In genomic region chr1:30144997-30145396, GRCm38 (mm10) we compare ENCODE assay signal across 9 mouse cellular contexts.
DNase-seq lines count a peak whose midpoint lies in the region; ATAC-seq lines count a peak whose summit lies in the region.
"Had no signal": no experiment of that assay in that cellular context is flagged by ENCODE, and none has a peak within 500 bp of the region (broad histone marks: within the 10 kb centered on the region; RNA-seq: fewer than 3 reads in every experiment).

No protein-coding gene starts in this region.

- H3K9ac ChIP-seq in hindbrain, embryonic 16.5 days (ENCODE audit: low read depth, low read length): no peak overlapping the region
- H3K9ac ChIP-seq: neural tube, embryonic 13.5 days had no signal

- H3K4me1 ChIP-seq in hindbrain, embryonic 16.5 days (ENCODE audit: control insufficient read depth, insufficient read depth, low read depth, low read length): no peaks in the 10 kb centered on the region
- H3K4me1 ChIP-seq: neural tube, embryonic 13.5 days had no signal

- WGBS in hindbrain, embryonic 16.5 days: 82% methylated on average over 4 of the region's 4 CpGs

- no peaks in the 10 kb centered on the region for H3K36me3 ChIP-seq in hindbrain, embryonic 16.5 days (ENCODE audit: control insufficient read depth, insufficient read depth, low read length)
- H3K36me3 ChIP-seq: neural tube, embryonic 13.5 days had no signal

- no peak overlapping the region for H3K4me2 ChIP-seq in hindbrain, embryonic 16.5 days (ENCODE audit: low read length)
- H3K4me2 ChIP-seq: neural tube, embryonic 13.5 days had no signal

- ATAC-seq in hindbrain, embryonic 16.5 days: peak; percentile 88

- DNase-seq in heart, postnatal 4 days: peak; percentile 6
- no peak for DNase-seq in heart, adult 11 months
- peak; percentile 75 for DNase-seq in brain, embryonic 18.5 days (ENCODE audit: low read depth, low spot score)
- DNase-seq in left cerebral cortex, postnatal 25 days (ENCODE audit: low spot score in 2 of 2): peak; percentile 69 to 81
- DNase-seq in testis, postnatal 10 days (ENCODE audit: low spot score): no peak
- DNase-seq in thymus, adult 18-20 months: no peak
- DNase-seq in T-cell, adult 2 months (ENCODE audit: low spot score): no peak

- no peak overlapping the region for H3K27ac ChIP-seq in hindbrain, embryonic 16.5 days (ENCODE audit: low read depth, low read length)
- H3K27ac ChIP-seq: neural tube, embryonic 13.5 days had no signal

- H3K9me3 ChIP-seq in hindbrain, embryonic 16.5 days (ENCODE audit: control insufficient read depth, low read length): no peaks in the 10 kb centered on the region
- H3K9me3 ChIP-seq: neural tube, embryonic 13.5 days had no signal

- H3K27me3 ChIP-seq in hindbrain, embryonic 16.5 days (replicated peaks; ENCODE audit: control insufficient read depth, insufficient read depth, low read length): no peaks in the 10 kb centered on the region
- H3K27me3 ChIP-seq: neural tube, embryonic 13.5 days had no signal

- intact Hi-C loops in left cerebral cortex, postnatal 25 days (cut with DNase I): no loop called here

- no peak overlapping the region for H3K4me3 ChIP-seq in hindbrain, embryonic 16.5 days (ENCODE audit: low read length)
- H3K4me3 ChIP-seq: neural tube, embryonic 13.5 days had no signal

Comparison
In these comparisons a context has a peak if more than half of its experiments do, and no peak if none do; other contexts are left out.
1. DNase-seq: peak in heart, postnatal 4 days (single experiment), brain, embryonic 18.5 days (single experiment) and left cerebral cortex, postnatal 25 days (2 of 2); none in heart, adult 11 months (single experiment), testis, postnatal 10 days (single experiment), thymus, adult 18-20 months (0 of 2) and T-cell, adult 2 months (single experiment).